Mouse (Mus musculus) lung, adult 2 months (tissue): ENCODE results near the gene Ddi1.

Experiments used
- CTCF ChIP-seq: fragments of 200-500 bp; IDR thresholded peaks from 2 replicates; pipeline ENCODE4 v1.5.1; 2011; ENCODE audit warnings: mild to moderate bottlenecking, low read length, control low read depth; ENCODE audit not compliant: insufficient read depth
- POLR2A ChIP-seq: fragments of 200-500 bp; IDR thresholded peaks from 2 replicates; pipeline ENCODE4 v1.6.1; 2011; ENCODE audit warnings: low read depth, mild to moderate bottlenecking, control low read depth, low read length, borderline replicate concordance; ENCODE audit errors: extremely low read depth

- no peak for TF ChIP-seq CTCF
- TF ChIP-seq POLR2A = no peak
These were observed 12.6 kb downstream of the Ddi1 start for GRCm38 (mm10) chr9:6257072-6257471.
